Mouse (Mus musculus): ENCODE measurements around the gene Mgat4b. TPM values are rescaled to one million over a fixed set of nuclear protein-coding genes. Genes with fewer than 3 reads are reported as not detected.
A peak's percentile ranks its signal among the peaks of the same experiment; 100 is the strongest.

The Mgat4b gene
- total RNA-seq, 2 experiments from 2014 or later: 144 to 146 TPM

- no peak for DNase-seq (ENCODE audit: extremely low spot score in 1 of 2, low spot score in 2 of 2)
- intact Hi-C loops (cut with DNase I): no loop called here
Observed at GRCm38 (mm10) chr11:50269163-50269562, 58.5 kb downstream of the Mgat4b start.

- DNase-seq (ENCODE audit: extremely low spot score in 1 of 2, low spot score in 2 of 2): no peak
- intact Hi-C loops (cut with DNase I): no loop called here
Observed at GRCm38 (mm10) chr11:50269885-50270284, 59.2 kb downstream of the Mgat4b start.

GRCm38 (mm10) chr11:50272819-50273218 lies 62.1 kb downstream of the Mgat4b start:
- intact Hi-C loops (cut with DNase I): no loop called here
- DNase-seq (ENCODE audit: extremely low spot score in 1 of 2, low spot score in 2 of 2): peak in 1 of 2 experiments; percentile 7

GRCm38 (mm10) chr11:50275077-50275476 lies 64.4 kb downstream of the Mgat4b start:
- intact Hi-C loops (cut with DNase I): no loop called here
- no peak for DNase-seq (ENCODE audit: extremely low spot score in 1 of 2, low spot score in 2 of 2)

GRCm38 (mm10) chr11:50275568-50276151 lies 65.0 kb downstream of the Mgat4b start:
- intact Hi-C loops (cut with DNase I): no loop called here
- no peak for DNase-seq (ENCODE audit: extremely low spot score in 1 of 2, low spot score in 2 of 2)

- intact Hi-C loops (cut with DNase I): no loop called here
- no peak for DNase-seq (ENCODE audit: extremely low spot score in 1 of 2, low spot score in 2 of 2)
Observed at GRCm38 (mm10) chr11:50277025-50277424, 66.3 kb downstream of the Mgat4b start.

- no peak for DNase-seq (ENCODE audit: extremely low spot score in 1 of 2, low spot score in 2 of 2)
- intact Hi-C loops (cut with DNase I): no loop called here
Observed at GRCm38 (mm10) chr11:50277706-50278105, 67.0 kb downstream of the Mgat4b start.

- intact Hi-C loops (cut with DNase I): no loop called here
- DNase-seq (ENCODE audit: extremely low spot score in 1 of 2, low spot score in 2 of 2): no peak
Observed at GRCm38 (mm10) chr11:50279005-50279404, 68.3 kb downstream of the Mgat4b start.

GRCm38 (mm10) chr11:50280053-50280452 lies 69.4 kb downstream of the Mgat4b start:
- no peak for DNase-seq (ENCODE audit: extremely low spot score in 1 of 2, low spot score in 2 of 2)
- intact Hi-C loops (cut with DNase I): no loop called here

Small RNA genes lying within 50 kb of the gene (microRNA-seq; reads per million reads assigned to microRNA genes)
- gene Mir6919: 2.9 reads per million, percentile 2 among the genes with 10 or more reads in this experiment

Other genes starting within 250 kb of the Mgat4b start
- 100 to 1,000 TPM in 1 of 2 experiments, 10 to 100 TPM in 1; 98.2 to 106 TPM for gene Rnf130, start 185.5 kb upstream of the Mgat4b start, total RNA-seq (2021)
- gene Tbc1d9b, start 79.5 kb upstream of the Mgat4b start, total RNA-seq (2021): 10 to 100 TPM; 71.9 to 77.0 TPM
- gene Mrnip, start 36.4 kb upstream of the Mgat4b start, total RNA-seq (2021): 10 to 100 TPM; 18.5 to 20.6 TPM
- 100 to 1,000 TPM; 356 to 381 TPM for gene Sqstm1, start 63 bp upstream of the Mgat4b start, total RNA-seq (2021)
- gene Ltc4s, start 27.7 kb downstream of the Mgat4b start, total RNA-seq (2021): 10 to 100 TPM; 11.3 to 11.4 TPM
- gene Maml1, start 81.4 kb downstream of the Mgat4b start, total RNA-seq (2021): 1 to 10 TPM; 8.4 to 8.5 TPM
- 100 to 1,000 TPM; 375 to 412 TPM for gene Canx, start 114.8 kb downstream of the Mgat4b start, total RNA-seq (2021)
- gene Cby3, start 143.6 kb downstream of the Mgat4b start, total RNA-seq (2021): not detected
- 100 to 1,000 TPM; 242 to 260 TPM for gene Hnrnph1, start 166.1 kb downstream of the Mgat4b start, total RNA-seq (2021)
- gene Rufy1, start 220.2 kb downstream of the Mgat4b start, total RNA-seq (2021): 10 to 100 TPM; 20.6 to 22.5 TPM

Data from left cerebral cortex, postnatal 10 days (tissue).